Mouse (Mus musculus) hindbrain, embryonic 16.5 days (tissue): ENCODE results near the gene Olfr101. TPM values are rescaled to one million over a fixed set of nuclear protein-coding genes. Genes with fewer than 3 reads are reported as not detected.
A peak's percentile ranks its signal among the peaks of the same experiment; 100 is the strongest.

Experiments
- ATAC-seq: fragments of 200-750 bp; cut with Nextera tagmentation; 2 replicates; pipeline ENCODE4 v1.8.0; 2017; ENCODE audit warnings: moderate TSS enrichment, moderate library complexity
- H3K27ac ChIP-seq: fragments of 300-500 bp; sonication (generic); 2 replicates; pipeline ENCODE4 v1.5.1; 2014; ENCODE audit warnings: low read depth, mild to moderate bottlenecking, control low read depth, low read length, moderate library complexity
- H3K27me3 ChIP-seq: fragments of 300-500 bp; sonication (generic); replicated peaks from 2 replicates; pipeline ENCODE4 v1.6.1; 2014; ENCODE audit warnings: low read length; ENCODE audit not compliant: control insufficient read depth, insufficient read depth
- H3K36me3 ChIP-seq: fragments of 300-500 bp; sonication (generic); 2 replicates; pipeline ENCODE4 v1.6.1; 2014; ENCODE audit warnings: mild to moderate bottlenecking, low read length, moderate library complexity, mixed read lengths; ENCODE audit not compliant: control insufficient read depth, insufficient read depth
- H3K4me1 ChIP-seq: fragments of 300-500 bp; sonication (generic); 2 replicates; pipeline ENCODE4 v1.6.1; 2014; ENCODE audit warnings: low read depth, low read length; ENCODE audit not compliant: control insufficient read depth, insufficient read depth
- H3K4me2 ChIP-seq: fragments of 300-500 bp; sonication (generic); 2 replicates; pipeline ENCODE4 v1.6.1; 2014; ENCODE audit warnings: mild to moderate bottlenecking, low read length, control low read depth, moderate library complexity
- H3K4me3 ChIP-seq: fragments of 300-500 bp; sonication (generic); 2 replicates; pipeline ENCODE4 v1.5.1; 2014; ENCODE audit warnings: mild to moderate bottlenecking, low read length, control low read depth, moderate library complexity
- H3K9ac ChIP-seq: fragments of 300-500 bp; sonication (generic); 2 replicates; pipeline ENCODE4 v1.6.1; 2014; ENCODE audit warnings: low read depth, mild to moderate bottlenecking, control low read depth, low read length, moderate library complexity
- H3K9me3 ChIP-seq: fragments of 300-500 bp; sonication (generic); 2 replicates; pipeline ENCODE4 v1.6.1; 2014; ENCODE audit warnings: mild to moderate bottlenecking, low read length, moderate library complexity; ENCODE audit not compliant: control insufficient read depth
- whole genome bisulfite sequencing: fragments of 180-500 bp; shearing (Covaris S2); extraction: QIAGEN DNeasy Blood & Tissue Kit; methylation state at CpG from one replicate; pipeline ENCODE4 v1.1.7; 2014; 5-methylcytosine and 5-hydroxymethylcytosine counted together
- polyA plus RNA-seq: library from polyadenylated mRNA; unstranded; fragments of >200 nt; fragmentation: Nextera tagmentation; extraction: Ambion mirVana; gene quantifications from 2 replicates; pipeline ENCODE4 v1.2.1, GENCODE M21; 2015

Olfr101 gene
- polyA plus RNA-seq, 1 experiment from 2014 or later = not detected

DNA sequence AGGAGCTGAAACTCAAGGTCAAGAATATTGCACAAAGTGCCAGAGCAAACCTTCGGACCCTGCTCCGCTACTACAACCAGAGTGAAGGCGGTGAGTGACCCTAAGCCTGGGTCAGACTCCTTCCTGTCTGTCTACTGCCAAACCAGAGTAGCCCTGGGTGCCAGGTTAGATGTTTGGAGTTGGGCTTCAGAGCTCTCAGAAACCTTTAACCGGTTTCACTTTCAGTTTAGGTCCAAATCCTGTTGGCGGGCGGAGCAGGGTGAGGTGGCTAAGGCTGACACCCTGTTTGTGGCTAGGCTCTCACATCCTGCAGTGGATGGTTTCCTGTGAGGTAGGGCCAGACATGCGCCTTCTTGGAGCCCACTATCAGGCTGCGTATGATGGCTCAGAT lies 33.4 kb downstream of the Olfr101 start:
- 65% methylated on average over 8 of the region's 8 CpGs for WGBS
- H3K27me3 ChIP-seq = no peaks in the 10 kb centered on the region
- no peaks in the 10 kb centered on the region for H3K4me1 ChIP-seq
- peak overlapping the region; percentile 94 for H3K4me2 ChIP-seq
- ATAC-seq = peak; percentile 43; the same call in 1 of the 2 replicates
- H3K4me3 ChIP-seq = peak overlapping the region; percentile 54
- H3K27ac ChIP-seq = no peak overlapping the region
- peak overlapping the region; percentile 54 for H3K9ac ChIP-seq
- H3K9me3 ChIP-seq = no peaks in the 10 kb centered on the region
- H3K36me3 ChIP-seq = no peaks in the 10 kb centered on the region

DNA sequence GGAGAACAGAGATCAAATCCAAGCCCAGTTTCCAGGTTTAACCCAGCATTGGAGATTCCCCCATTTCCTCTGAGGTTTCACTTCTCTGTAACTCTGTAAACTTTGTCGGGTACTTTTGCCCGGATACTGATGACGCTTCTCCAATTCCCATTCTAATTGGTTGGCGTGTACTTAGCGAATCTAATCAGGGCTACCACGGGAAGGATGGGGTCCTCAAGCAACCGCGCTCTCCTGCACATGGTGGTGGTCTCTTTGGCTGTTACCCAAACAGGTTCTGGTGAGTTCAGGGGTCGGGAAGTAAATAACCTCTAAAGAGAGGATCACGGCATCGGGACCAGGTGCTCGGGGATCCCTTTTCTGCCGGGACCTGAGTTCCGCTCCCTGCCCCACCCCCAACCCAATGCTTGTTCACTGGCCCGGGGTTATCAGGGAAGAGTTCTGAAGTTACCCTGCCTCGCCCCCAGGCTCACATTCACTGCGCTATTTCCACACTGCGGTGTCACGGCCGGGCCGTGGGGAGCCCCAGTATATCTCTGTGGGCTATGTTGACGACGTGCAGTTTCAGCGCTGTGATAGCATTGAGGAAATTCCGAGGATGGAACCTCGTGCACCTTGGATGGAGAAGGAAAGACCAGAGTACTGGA lies 33.9 kb downstream of the Olfr101 start, which contains the start of gene H2-M3:
TSS of gene H2-M3 (plus strand) at position 163 of the 644 bp plus-strand sequence.
- H3K4me1 ChIP-seq = no peaks in the 10 kb centered on the region
- peak within 1 kb of the TSS; percentile 94 for H3K4me2 ChIP-seq
- WGBS = 3% methylated on average over 26 of the region's 26 CpGs
- H3K9me3 ChIP-seq = no peaks in the 10 kb centered on the region
- H3K27ac ChIP-seq = no peak within 1 kb of the TSS
- ATAC-seq = peak; percentile 99
- H3K9ac ChIP-seq = peak within 1 kb of the TSS; percentile 54
- H3K27me3 ChIP-seq = no peaks in the 10 kb centered on the region
- H3K4me3 ChIP-seq = peak within 1 kb of the TSS; percentile 54
- H3K36me3 ChIP-seq = no peaks in the 10 kb centered on the region

DNA sequence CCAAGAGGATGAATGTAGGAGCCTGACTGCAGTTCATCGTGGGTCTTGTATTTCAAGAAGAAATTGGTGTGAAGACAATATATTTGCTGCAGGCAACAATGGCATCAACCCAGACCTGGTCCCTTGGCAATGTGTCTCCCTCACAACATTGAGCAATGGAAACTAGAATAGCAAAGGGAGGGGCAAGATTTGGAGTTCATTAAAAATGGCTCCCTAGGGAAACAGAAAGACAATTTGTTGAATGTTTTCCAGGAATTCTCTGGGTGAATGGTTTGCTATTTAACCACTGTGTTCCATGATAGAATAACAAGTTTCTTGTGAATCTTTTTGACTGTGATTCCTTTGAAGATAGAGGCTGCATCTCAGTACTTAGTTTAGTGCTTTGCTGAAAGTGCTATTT lies 40.5 kb downstream of the Olfr101 start, which contains the start of gene Olfr98:
TSS of gene Olfr98 (minus strand) at position 124 of the 400 bp plus-strand sequence.
- no peak within 1 kb of the TSS for H3K4me3 ChIP-seq
- no peak within 1 kb of the TSS for H3K9ac ChIP-seq
- 59% methylated on average over 1 of the region's 1 CpGs for WGBS

DNA sequence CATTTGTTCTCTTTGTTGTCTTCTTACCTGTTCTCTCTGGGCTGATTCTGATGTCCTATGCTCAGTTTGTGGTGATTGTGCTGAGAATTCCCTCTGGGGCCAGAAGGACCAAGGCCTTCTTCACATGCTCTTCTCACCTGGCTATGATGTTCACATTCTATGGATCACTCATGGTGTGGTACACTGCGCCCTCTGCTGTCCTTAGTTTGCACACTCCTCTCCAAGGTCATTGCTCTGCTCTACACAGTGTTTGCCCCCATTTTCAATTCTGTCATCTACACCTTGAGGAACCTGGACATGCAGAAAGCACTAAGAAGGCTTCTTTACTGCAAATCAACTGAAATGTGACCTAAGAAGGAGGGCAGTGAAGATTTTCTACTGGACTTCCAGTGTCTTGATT lies 53.6 kb downstream of the Olfr101 start:
- no peak overlapping the region for H3K4me3 ChIP-seq
- no peak overlapping the region for H3K27ac ChIP-seq
- ATAC-seq = no peak
- no peak overlapping the region for H3K9ac ChIP-seq
- H3K36me3 ChIP-seq = no peaks in the 10 kb centered on the region
- H3K4me1 ChIP-seq = no peaks in the 10 kb centered on the region
- no peak overlapping the region for H3K4me2 ChIP-seq
- no peaks in the 10 kb centered on the region for H3K9me3 ChIP-seq
- no peaks in the 10 kb centered on the region for H3K27me3 ChIP-seq
- 22% methylated on average over 1 of the region's 1 CpGs for WGBS

More for the DNA sequence above, 40.5 kb downstream of the Olfr101 start, which contains the start of gene Olfr98:
- H3K36me3 ChIP-seq = no peaks in the 10 kb centered on the region
- H3K27me3 ChIP-seq = no peaks in the 10 kb centered on the region
- H3K4me1 ChIP-seq = no peaks in the 10 kb centered on the region
- ATAC-seq = no peak
- no peak within 1 kb of the TSS for H3K27ac ChIP-seq
- H3K4me2 ChIP-seq = no peak within 1 kb of the TSS
- H3K9me3 ChIP-seq = no peaks in the 10 kb centered on the region

DNA sequence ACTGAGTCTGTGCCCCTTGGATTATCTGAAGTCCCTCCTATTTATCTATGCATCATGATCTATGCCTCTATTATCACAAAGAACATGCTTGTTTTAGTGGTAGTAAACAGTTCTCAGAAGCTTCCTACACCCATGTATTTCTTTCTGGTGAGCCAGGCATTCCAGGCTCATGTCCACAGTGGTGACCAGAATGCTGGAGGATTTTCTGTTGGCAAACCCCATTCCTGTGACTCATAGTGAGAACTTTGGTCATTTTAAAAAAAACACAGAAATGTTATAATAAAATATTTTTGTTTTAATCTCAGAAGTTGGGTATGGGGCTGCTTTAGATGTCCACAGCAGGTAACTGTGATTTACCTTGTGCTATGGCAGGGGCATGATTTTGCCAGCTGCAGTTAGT lies 54.7 kb downstream of the Olfr101 start:
- Histone ChIP-seq H3K36me3 (no peaks in the 10 kb centered on the region), H3K4me3 (no peak overlapping the region), H3K27me3 (no peaks in the 10 kb centered on the region), H3K4me2 (no peak overlapping the region), H3K9me3 (no peaks in the 10 kb centered on the region), H3K9ac (no peak overlapping the region), H3K4me1 (no peaks in the 10 kb centered on the region), H3K27ac (no peak overlapping the region)
- no peak for ATAC-seq

Other genes with a start within 250 kb of the Olfr101 start
- 0.09 TPM in 1 of 2 replicates, not detected in the other for gene Olfr90, start 215.8 kb downstream of the Olfr101 start, polyA plus RNA-seq
- gene Olfr91, start 206.0 kb downstream of the Olfr101 start, polyA plus RNA-seq = not detected in 2 replicates
- gene Olfr92, start 184.2 kb downstream of the Olfr101 start, polyA plus RNA-seq = not detected in 2 replicates
- gene Olfr93, start 142.8 kb downstream of the Olfr101 start, polyA plus RNA-seq = not detected in 2 replicates
- not detected in 2 replicates for gene Ubd, start 110.4 kb downstream of the Olfr101 start, polyA plus RNA-seq
- gene Olfr94, start 103.3 kb downstream of the Olfr101 start, polyA plus RNA-seq = 0.20 TPM in 1 of 2 replicates, not detected in the other
- not detected in 2 replicates for gene Olfr95, start 91.2 kb downstream of the Olfr101 start, polyA plus RNA-seq
- not detected in 2 replicates for gene Olfr96, start 84.2 kb downstream of the Olfr101 start, polyA plus RNA-seq
- gene Olfr97, start 67.0 kb downstream of the Olfr101 start, polyA plus RNA-seq = not detected in 2 replicates
- not detected in 2 replicates for gene Olfr98, start 40.6 kb downstream of the Olfr101 start, polyA plus RNA-seq
- gene H2-M3, start 34.1 kb downstream of the Olfr101 start, polyA plus RNA-seq = 1.5 and 1.6 TPM in 2 replicates
- gene Olfr99, start 20.9 kb downstream of the Olfr101 start, polyA plus RNA-seq = not detected in 2 replicates
- gene Olfr102, start 12.7 kb upstream of the Olfr101 start, polyA plus RNA-seq = not detected in 2 replicates
- not detected in 2 replicates for gene Olfr103, start 35.4 kb upstream of the Olfr101 start, polyA plus RNA-seq
- not detected in 2 replicates for gene Olfr104-ps, start 55.3 kb upstream of the Olfr101 start, polyA plus RNA-seq
- not detected in 2 replicates for gene Olfr105-ps, start 74.7 kb upstream of the Olfr101 start, polyA plus RNA-seq
- gene Olfr106-ps, start 86.1 kb upstream of the Olfr101 start, polyA plus RNA-seq = not detected in 2 replicates
- gene Olfr107, start 94.9 kb upstream of the Olfr101 start, polyA plus RNA-seq = not detected in 2 replicates
- not detected in 2 replicates for gene Olfr108, start 141.2 kb upstream of the Olfr101 start, polyA plus RNA-seq
- gene Olfr109, start 154.6 kb upstream of the Olfr101 start, polyA plus RNA-seq = not detected in 2 replicates
- gene H2-M2, start 179.2 kb upstream of the Olfr101 start, polyA plus RNA-seq = not detected in 2 replicates
- not detected in 2 replicates for gene Olfr110, start 188.2 kb upstream of the Olfr101 start, polyA plus RNA-seq
- gene Olfr111, start 203.7 kb upstream of the Olfr101 start, polyA plus RNA-seq = not detected in 2 replicates